Mouse (Mus musculus) fibroblast of lung, adult 2 months (primary cell): ENCODE measurements at regions not wholly inside any gene's neighbourhood (a gene's known extent, or its start where the extent isn't known, plus 50 kb on each side); places are given as distances from the start of the nearest gene placed in this dataset.
A peak's percentile ranks its signal among the peaks of the same experiment; 100 is the strongest.

Experiments used
- DNase-seq: peaks from one replicate; pipeline ENCODE4 v3.0.0-alpha.2; 2011; ENCODE audit warnings: low read depth

DNA sequence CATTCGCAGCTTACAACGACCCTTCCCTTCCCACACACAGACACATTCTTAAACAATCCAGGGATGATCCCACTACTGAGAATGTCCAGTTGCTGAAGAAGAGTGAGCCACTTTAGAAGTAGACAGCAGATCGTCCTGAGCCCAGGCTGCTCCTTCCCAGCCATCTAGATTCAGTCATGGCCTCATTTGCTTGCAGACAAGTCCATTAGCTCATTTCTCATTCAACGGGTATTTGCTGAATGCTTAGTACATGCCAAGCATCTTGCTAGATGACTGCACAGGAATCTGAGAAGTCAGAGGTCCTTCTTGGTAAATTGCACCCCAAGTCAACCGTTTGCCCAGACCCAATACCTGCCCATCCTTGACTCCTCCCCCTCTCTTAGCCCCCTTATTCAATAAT is 57.8 kb downstream of the Ier5 start:
- DNase-seq, result no peak

DNA sequence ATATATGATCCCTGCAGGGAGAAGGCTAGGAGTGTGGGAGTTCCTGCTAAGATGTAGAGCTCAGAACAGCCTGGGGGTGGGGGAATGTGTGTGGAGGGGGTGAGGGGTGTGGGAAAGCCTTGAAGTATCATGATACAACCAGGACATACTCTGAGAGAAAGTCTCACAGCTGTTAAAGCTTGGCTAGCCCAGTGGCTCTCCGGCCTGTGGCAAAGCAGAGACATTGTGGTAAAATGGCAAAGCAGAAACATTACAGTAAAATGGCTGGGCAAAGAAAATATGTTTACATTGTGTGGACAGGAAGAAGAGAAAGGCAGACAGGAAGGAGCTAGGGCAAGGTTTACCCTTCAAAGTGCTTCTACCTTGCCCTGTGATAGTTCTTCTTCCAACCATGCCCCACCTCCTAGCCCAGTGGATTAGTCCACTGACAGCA is 58.5 kb downstream of the Ier5 start:
- DNase-seq, result no peak

DNA sequence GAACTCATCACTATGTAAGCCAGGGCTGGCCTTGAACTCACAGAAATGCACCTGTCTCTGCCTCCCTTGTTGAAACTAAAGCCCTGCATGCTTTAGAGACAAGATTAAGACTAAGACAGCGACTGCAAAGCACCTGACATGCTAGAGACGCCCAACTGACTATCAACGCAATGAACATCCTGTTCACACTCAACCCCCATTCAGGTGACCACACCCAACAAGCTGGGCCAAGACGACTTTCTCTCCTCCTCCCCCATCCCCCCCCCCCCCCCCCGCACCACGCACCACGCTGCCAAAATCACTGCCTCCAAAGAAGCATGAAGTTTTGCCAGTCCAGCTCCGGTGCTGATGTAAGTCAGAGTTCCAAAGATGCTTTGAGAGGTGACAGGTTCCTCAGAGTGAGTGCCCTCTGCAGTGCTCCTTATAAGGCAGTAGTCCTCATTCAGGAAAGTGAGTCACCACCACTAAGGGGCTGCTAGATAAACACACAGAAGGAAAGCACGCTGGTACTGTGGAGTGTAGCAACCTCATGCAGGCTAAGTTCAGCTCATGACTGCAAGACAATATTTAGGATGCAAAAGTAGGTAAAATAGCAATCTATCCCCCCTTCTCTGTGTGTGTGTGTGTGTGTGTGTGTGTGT is 59.2 kb downstream of the Ier5 start:
- DNase-seq, result peak; percentile 56

DNA sequence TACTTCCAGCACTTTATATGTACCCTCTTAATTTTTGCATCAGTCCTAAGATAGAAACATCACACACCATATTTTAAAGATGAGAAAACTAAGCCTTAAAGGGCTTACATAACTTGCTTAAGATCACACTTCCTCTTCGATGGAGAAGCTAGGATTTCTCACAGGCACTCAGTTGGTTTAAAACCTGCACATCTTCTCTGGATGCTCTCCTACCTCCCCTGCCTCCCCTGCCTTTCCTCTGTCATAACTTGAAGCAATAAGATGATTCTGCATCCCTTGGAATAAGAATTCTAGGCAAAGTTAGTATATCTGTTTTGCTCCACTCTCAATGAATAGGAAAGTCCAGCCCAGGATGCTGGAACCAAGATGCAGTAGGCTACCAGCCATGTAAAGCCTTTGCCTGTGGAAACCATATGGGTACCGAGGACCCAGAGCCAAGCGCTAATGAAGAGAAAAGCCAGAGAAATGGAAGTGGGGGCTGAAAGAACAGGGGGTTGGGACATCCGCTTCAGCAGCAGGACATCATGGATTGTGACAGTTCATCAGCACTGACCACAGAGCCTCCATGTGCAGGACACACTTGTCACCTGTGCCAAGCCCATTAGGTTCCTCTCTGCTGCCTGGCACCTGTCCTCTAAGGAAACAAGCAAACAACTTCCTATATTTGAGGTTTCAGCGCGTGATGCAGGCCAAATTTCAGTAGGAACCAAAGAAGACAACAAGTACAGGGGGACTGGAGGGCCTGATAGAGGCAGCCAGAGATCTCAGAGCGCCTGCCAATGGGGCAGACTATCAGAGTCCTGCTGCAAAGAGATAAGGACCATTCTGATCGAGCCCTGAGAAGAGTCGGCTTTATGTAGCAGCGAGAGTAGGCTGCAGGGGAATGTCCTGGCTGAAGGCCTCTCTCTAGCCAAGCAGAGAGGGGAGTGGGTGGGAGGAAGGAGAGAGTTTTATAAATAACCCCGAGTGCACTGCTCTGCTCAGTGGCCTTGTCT is 60.5 kb downstream of the Ier5 start:
- no peak for DNase-seq

DNA sequence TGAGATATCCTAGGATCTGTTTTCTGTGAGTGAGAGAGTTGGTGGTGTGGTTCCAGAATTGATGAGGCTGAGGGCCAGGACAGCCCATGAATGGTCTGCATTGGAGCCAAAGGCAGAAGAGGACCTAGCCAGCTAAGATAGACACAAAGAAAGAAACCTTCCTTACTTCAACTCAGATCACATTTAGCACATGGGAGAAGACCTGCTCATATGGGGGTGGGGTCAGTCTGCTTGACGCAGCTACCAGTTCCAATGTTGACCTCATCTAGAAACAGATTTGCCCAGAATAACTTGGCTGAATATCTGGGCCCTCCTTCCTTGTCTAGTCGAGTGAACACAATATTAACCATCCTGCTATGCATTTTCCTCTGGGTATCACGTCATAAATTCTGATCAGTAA is 62.0 kb downstream of the Ier5 start:
- no peak for DNase-seq

DNA sequence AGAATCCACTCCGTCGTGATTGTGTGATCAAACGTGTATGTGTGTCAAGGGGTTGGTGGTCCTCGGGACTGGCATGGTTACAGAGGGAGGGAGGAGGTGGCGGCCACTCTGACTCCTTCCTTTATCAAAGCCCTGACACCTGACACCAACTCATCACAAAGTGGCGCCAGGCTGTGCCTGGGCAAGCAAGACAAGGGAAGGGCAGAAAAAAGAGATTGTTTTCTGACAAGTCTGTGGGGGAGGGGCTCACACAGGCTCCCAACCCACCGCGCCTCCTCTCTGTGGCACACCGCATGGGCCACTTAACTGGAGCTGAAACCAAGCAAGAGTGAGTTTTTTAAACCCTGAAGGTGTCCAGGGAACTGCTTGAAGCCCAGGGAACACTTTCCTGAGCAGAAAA is 68.5 kb downstream of the Ier5 start:
- DNase-seq, result no peak

DNA sequence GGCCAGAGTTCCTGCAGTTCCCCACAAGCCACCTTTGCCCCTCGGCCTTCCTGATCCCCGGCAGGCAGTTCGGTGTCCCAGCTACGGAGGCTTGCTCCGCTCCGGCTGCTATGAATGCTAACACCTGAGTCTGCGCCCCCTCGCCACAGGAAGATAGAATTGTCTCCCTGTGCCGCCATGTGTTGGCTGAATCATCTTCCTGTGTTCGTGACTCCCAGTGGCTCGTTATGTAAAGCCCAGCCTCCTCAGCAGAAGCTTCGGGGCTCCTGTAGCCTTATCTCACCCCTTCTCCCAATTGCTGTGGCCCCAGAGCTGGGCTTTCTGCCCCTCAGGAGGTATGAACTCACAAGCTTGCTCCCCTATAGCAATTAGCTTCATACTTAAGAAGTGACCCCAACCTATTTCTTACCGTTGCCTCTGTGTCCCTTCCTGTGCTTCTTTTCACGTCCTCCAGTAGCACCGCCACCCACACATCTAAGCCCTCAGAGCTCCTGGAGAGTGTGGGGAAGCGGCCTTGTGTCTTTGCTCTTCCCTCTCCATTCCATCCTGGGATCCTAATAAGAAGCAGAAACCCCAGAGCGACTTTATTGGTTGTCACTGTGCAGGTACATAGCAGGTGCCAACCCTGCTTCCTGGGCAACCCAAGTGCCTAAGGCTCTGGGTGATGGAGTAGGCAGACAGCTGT is 70.1 kb downstream of the Ier5 start:
- no peak for DNase-seq

DNA sequence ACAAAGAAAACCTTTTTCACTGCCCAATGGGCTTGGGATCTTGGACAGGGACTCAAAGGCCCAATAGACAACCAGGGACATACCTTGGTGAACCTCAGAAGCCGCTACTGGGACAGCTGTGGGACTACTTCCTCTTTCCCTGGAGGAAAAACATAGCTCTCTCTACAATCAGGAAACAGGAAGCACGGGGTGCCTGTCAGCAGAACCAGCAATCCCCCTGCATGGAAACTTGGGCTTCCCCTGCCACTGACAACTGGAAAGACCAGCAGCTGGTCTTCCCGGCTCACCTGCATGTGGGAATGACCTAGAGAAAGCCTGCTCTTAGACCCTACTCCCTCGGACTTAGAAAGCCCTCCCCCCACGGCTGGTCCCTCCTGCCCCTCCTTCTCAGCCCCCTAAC is 70.7 kb downstream of the Ier5 start:
- no peak for DNase-seq

DNA sequence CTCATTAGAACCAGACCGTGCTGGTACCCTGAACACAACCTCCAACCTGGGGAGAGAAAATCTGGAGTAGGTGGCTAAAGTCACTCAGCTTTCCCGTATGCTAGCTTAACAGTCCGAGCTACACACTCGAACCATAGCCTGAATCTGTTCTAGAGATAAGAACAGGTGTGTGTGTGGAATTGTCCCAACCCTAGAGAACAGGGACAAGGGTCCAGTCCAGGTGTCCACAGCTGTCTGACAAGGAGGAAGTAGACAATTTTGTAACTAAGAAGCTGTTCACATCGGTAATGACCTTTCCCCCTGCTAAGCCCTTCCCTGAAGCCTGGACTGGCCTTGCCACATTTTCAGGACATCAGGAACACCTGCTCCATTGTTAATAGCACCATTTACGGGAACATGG is 71.3 kb downstream of the Ier5 start:
- no peak for DNase-seq

DNA sequence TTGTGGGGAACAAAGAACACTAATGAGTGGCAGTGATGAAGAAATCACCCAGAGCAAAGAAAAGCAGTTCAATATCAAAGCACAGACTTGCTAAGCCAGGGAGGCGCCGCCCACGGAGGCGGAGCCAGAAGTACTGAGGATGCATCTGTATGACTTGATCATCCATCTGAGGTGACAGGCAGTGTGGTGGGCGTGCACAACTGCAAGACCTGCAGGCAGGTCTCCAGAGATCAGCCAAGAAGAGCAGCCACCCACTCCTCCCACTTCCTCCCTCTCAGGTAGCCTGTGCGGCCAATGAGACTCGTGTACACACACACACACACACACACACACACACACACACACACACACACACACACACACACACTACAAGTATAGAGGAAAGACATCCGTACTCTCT is 71.9 kb downstream of the Ier5 start:
- no peak for DNase-seq

DNA sequence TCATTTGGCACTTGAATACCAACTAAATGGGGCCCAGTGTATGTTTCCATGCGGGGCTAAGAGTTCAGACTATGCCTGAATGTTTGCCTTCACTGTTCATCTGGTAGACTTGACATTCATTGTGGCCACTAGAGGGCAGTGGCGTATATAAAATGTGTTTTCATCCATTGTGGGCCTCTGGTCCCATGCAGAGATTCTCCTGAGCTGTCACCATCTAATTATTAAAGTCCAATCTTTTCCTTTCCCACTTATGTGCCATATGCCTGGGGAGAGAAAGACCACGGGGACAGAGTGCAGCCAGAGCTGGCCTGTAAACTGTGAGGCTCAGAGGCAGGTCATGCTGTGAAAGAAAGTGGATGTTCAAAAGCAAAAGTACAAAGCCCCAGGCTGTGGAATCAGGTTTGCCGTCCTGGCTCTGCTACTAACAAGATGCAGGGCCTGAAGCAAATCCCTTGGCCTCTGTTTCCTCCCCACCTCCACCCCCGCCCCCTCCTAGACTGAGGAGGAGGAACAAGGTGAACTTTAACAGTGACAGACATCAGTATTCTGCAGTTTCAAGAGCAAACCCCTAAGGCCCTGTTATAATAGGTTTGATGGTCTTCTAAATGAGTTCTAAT is 73.5 kb downstream of the Ier5 start:
- peak; percentile 35 for DNase-seq

DNA sequence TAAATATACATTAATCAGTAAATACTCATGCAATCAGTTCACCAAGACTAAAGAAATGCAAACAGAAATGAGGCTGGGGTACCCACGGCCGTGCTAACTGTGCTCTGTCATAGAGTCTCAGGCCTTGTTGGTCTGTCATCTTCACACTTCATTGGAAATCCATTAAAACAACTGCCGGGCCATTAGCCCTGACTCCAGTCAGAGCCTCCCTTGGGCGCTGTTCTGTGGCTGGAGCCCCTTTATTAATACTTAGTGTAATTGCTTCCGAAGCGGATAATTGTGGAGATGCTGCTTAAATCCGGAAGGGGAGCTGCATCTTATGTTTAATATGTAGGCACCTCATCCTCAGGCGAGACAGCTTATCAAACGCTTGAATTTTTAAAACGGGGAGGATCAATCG is 76.1 kb downstream of the Ier5 start:
- no peak for DNase-seq

DNA sequence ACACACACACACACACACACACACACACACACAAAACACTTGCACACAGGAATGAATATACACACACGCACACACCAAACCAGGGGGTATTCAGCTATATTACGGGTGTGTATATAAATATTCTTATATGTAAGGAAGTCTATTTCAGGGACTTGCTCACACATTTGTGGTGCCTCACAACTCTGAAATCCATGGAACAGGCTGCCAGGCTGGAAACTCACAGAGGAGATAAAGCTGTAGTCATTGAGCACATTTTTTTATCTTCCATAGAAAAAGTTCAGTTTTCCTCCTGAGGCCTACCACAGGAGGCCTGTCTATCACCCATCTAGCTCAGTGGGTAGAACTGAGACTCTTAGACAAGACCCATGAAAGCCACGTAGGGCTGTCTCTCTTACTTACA is 83.8 kb downstream of the Ier5 start:
- DNase-seq, result no peak

DNA sequence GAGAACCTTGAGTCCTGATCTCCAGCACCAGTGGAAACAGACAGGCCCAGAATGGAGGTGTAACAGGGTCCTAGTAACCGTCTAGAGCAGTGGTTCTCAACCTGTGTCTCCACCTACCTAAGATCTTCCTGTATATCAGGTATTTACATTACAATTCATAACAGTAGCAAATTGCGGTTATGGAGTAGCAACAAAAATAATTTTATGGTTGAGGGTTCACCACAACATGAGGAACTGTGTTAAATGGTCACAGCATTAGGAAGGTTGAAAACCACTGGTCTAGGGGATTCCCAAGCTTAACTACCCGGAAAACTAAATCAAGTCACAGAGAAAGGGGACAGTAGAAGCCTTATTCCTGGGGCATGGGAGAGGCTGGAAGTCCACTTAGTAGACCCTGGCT is 84.5 kb downstream of the Ier5 start:
- DNase-seq, result no peak

DNA sequence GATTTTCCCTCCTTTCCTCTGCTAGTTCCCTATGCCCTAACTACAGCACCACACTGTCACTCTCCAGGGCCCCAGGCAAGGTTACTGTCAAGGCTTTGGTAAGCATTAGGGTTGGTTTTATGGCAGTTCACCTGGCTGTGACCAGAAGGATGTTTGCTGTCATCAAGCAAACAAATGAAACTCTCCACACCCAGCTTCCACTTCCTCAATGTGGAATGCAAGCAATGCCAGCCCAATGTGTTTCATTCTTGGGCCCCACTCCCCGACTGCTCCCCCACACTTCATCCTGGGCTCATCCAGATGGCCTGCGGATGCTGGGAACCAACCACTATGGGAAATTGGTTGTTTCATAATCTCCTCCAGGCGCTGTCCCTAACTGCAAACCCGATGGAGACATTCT is 85.7 kb downstream of the Ier5 start:
- DNase-seq, result no peak

DNA sequence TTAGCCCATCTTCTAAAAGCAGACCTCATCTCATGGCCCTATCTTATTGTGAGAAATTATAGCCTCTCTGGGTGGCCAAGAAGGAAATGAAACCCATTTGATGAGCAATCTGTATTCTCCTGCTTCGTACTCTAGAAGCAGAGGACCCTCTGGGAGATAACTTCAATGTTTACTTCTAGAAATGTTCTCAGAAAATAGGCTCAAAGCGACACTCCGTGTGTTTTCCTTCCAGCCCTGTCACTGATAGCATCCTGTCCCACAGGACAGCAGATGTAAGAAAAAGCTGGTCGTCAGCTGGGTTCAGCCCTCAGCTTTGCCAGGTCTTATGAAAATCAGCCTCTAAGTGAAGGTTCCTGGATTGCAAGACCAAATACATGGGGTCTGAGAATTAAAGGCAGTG is 86.1 kb downstream of the Ier5 start:
- DNase-seq, result no peak

DNA sequence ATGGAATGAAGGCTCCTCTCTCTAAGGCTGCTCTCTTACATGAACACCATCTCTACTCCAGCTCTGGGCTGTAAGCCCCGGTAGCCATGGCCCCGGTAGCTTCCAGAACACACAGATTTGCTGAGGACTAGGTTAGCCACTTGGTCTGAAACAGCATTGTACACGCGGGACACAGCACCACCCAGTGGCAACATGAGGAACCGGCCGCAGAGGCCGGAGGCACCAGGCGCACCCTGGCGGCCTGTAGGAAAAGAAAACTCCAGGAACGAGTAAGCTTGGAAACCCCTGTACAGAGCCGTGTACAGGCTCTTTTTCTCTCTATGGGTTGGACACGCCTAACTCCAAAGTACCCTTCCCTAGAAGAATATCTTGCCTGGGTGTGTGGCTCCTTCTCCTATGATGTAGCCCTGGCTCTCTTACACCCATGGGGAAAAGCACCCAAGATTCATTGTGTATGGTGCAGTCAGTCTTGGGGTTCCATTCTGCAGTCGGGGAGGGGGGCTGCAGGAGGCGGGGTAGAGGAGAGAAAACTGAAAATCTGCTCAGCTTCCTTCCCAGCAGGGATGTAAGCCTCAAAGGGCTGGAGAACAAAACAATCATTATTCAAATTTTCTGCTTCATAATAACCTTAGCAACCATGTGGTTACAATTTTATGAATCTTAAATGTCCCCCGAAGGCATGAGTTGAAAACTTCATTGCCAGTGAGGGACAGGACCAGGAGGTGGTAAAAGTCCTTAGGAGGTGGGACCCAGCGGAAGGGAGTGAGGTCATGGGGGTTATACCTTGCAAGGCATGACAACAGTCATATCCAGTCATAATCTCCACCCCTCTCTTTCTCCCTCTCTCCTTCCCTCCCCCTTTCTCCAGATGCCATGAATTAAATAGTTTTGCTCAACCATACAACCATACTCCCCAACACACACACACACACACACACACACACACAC is 92.6 kb downstream of the Ier5 start:
- DNase-seq, result peak; percentile 55

DNA sequence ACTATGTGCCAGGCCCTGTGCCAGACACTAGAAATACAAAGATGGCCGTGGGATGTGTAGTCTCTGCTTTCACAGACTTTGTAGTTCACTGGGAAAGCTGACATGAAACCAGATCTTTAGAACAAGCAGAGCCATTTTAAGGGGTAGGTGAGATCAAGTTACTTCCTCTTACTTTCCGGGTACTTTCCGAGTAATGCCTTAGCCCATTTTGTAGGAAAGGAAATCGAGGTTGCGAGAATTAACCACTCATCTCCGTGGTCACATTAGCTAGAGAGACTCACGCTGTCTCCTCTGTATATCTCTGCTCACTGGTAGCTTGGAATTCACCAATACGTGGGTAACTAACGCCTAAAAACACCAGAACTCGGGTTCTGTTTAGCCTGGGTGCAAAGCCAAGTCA is 93.3 kb downstream of the Ier5 start:
- DNase-seq, result no peak

DNA sequence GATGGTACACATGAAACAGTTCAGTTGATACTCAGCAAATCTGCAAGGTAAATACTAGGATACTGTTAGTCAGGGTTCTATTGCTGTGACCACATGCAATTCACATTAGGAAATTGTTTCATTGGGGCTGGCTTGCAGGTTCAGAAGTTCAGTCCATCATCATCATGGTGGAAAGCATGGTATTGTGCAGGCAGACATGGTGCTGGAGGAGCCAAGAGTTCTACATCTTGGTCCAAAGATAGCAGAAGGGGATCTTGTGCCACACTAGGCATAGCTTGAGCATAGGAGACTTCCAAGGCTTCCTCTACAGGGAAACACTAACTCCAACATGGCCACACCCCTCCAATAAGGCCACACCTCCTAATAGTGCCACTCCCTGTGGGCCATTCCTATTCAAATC is 99.1 kb downstream of the Ier5 start:
- no peak for DNase-seq

DNA sequence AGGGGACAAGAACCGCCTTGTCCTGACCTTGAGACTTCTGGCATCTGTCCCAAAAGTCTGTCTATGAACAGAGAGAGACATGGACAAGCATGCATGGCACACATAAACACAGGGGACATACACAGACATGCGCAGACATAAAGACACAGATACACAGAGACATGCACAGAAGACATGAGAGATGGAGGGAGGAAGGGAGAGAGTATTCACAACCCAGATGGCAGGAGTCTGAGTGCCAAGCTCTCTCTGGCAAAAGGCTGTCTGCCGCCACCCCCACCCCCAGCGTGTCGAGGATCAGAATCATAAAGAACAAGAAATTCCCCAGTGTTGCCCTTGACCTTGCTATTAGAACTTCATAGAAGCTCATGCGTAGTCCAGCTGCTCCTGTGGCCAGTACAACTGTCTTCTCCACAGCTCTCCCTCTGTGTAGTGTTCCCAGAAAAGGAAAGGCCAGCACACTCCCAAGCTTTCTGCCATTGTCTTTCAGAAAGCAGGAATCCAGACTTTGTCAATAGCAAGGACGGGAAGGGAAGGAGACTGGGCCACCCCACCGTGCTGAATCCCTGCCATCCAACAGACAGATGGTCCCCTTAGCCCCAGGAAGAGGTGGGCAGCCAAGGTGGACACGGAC is 99.8 kb downstream of the Ier5 start:
- no peak for DNase-seq
